Mouse (Mus musculus): ENCODE measurements around the gene Map3k19.

Gene Map3k19

GRCm38 (mm10) chr1:127796341-127796740 is 58.5 kb downstream of the Map3k19 start:
- DNase-seq: no peak

- DNase-seq: no peak
Measured at GRCm38 (mm10) chr1:127795087-127795769, 59.6 kb downstream of the Map3k19 start.

GRCm38 (mm10) chr1:127793459-127793858 is 61.4 kb downstream of the Map3k19 start:
- DNase-seq: no peak

- no peak for DNase-seq
Measured at GRCm38 (mm10) chr1:127788943-127789342, 65.9 kb downstream of the Map3k19 start.

- DNase-seq: no peak
Measured at GRCm38 (mm10) chr1:127785882-127786281, 68.9 kb downstream of the Map3k19 start.

- DNase-seq: no peak
Measured at GRCm38 (mm10) chr1:127783862-127784261, 71.0 kb downstream of the Map3k19 start.

- DNase-seq: no peak
Measured at GRCm38 (mm10) chr1:127780849-127781248, 74.0 kb downstream of the Map3k19 start.

GRCm38 (mm10) chr1:127780142-127780541 is 74.7 kb downstream of the Map3k19 start:
- no peak for DNase-seq

- no peak for DNase-seq
Measured at GRCm38 (mm10) chr1:127778611-127779010, 76.2 kb downstream of the Map3k19 start.

- no peak for DNase-seq
Measured at GRCm38 (mm10) chr1:127776246-127776645, 78.6 kb downstream of the Map3k19 start.

- DNase-seq: no peak
Measured at GRCm38 (mm10) chr1:127775206-127775720, 79.6 kb downstream of the Map3k19 start.

- DNase-seq: peak in 1 of 2 experiments; percentile 66
Measured at GRCm38 (mm10) chr1:127774501-127774880, 80.3 kb downstream of the Map3k19 start.

- DNase-seq: peak; percentile 99
Measured at GRCm38 (mm10) chr1:127773803-127774500, 80.9 kb downstream of the Map3k19 start, which contains the start of gene Ccnt2. Gene Ccnt2 (plus strand): TSS chr1:127774164.

- DNase-seq: peak in 1 of 2 experiments; percentile 9
Measured at GRCm38 (mm10) chr1:127773198-127773802, 81.5 kb downstream of the Map3k19 start.

- no peak for DNase-seq
Measured at GRCm38 (mm10) chr1:127766741-127767140, 88.1 kb downstream of the Map3k19 start.

GRCm38 (mm10) chr1:127765468-127765867 is 89.4 kb downstream of the Map3k19 start:
- no peak for DNase-seq

Measured in cerebellum, postnatal 36 days (tissue).